ENCODE assay signal across 27 mouse cellular contexts in the genomic region with DNA sequence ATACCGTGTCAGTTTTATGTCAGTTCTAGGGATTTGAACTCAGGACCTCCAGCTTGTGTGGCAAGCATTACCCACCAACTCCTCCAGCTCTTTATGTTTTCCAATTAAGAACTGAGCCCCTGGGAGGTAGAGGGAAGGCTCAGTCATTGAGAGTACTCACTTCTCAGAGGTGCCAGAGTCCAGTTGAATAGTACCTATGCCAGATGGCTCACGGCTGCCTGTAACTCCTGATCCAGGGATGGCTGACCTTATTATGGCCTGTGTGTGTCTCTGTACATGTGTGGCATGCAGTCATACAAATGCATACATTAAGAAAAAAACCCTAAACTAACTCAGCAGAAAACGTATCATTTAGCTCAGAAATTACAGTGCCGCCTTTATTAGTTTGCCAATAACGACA.
"Had no signal": no experiment of that assay in that cellular context is flagged by ENCODE, and none has a peak within 500 bp of the region (broad histone marks: within the 10 kb centered on the region; RNA-seq: fewer than 3 reads in every experiment).

No protein-coding gene starts in this region.

- H3K4me1 ChIP-seq: hindbrain, embryonic 12.5 days had no signal

- H3K4me2 ChIP-seq: heart, embryonic 11.5 days; heart, embryonic 13.5 days; heart, embryonic 15.5 days; hindbrain, embryonic 12.5 days; hindbrain, embryonic 14.5 days; intestine, embryonic 15.5 days; limb, embryonic 13.5 days; limb, embryonic 15.5 days; liver, embryonic 13.5 days; liver, embryonic 15.5 days had no signal

- DNase-seq: gastrocnemius, adult 2 months; gastrocnemius, postnatal 10 days; gastrocnemius, postnatal 25 days; heart, adult 2 months; heart, postnatal 14 days; heart, postnatal 4 days; kidney, adult 18-20 months; kidney, adult 8-10 months; kidney, postnatal 10 days; kidney, postnatal 25 days; kidney, postnatal 4 days; liver, embryonic 13.5 days had no signal

- H3K36me3 ChIP-seq: heart, embryonic 15.5 days; intestine, embryonic 15.5 days had no signal

- H3K27me3 ChIP-seq: heart, embryonic 13.5 days; heart, embryonic 15.5 days; hindbrain, embryonic 12.5 days; intestine, embryonic 15.5 days; limb, embryonic 13.5 days; limb, embryonic 15.5 days; liver, embryonic 13.5 days; liver, embryonic 15.5 days had no signal

- H3K27ac ChIP-seq: heart, embryonic 13.5 days; heart, embryonic 15.5 days; hindbrain, embryonic 10.5 days; hindbrain, embryonic 12.5 days; hindbrain, embryonic 14.5 days; intestine, embryonic 15.5 days; layer of hippocampus, adult 2 months; left cerebral cortex, adult 2 months; limb, embryonic 13.5 days; limb, embryonic 15.5 days; liver, embryonic 13.5 days; liver, embryonic 15.5 days had no signal

- ATAC-seq: hindbrain, embryonic 16.5 days; inflammation-experienced regulatory T-cells, adult 6 months; intestine, embryonic 15.5 days; intestine, postnatal 0 days had no signal

- H3K9me3 ChIP-seq: heart, embryonic 13.5 days; heart, embryonic 15.5 days; hindbrain, embryonic 10.5 days; hindbrain, embryonic 12.5 days; intestine, embryonic 15.5 days; limb, embryonic 13.5 days; limb, embryonic 15.5 days; liver, embryonic 13.5 days; liver, embryonic 15.5 days had no signal

- H3K9ac ChIP-seq: heart, embryonic 13.5 days; heart, embryonic 15.5 days; hindbrain, embryonic 12.5 days; hindbrain, embryonic 14.5 days; intestine, embryonic 15.5 days; limb, embryonic 13.5 days; limb, embryonic 15.5 days; liver, embryonic 13.5 days; liver, embryonic 15.5 days had no signal

- H3K4me3 ChIP-seq: gastrocnemius, adult 2 months; heart, adult 2 months; heart, embryonic 13.5 days; heart, embryonic 15.5 days; hindbrain, embryonic 10.5 days; hindbrain, embryonic 12.5 days; intestine, embryonic 15.5 days; layer of hippocampus, adult 2 months; left cerebral cortex, adult 2 months; limb, embryonic 13.5 days; limb, embryonic 15.5 days; liver, embryonic 13.5 days; liver, embryonic 15.5 days had no signal
